Mouse (Mus musculus) regulatory T cell (primary cell): Measurements from ENCODE around the gene Elovl6.

Source experiments
- in situ Hi-C: fragments of 300-600 bp; cut with MboI, MseI; formaldehyde crosslinking; loops from one replicate; pipeline ENCODE4 v1.15.1; 2025; ENCODE audit warnings: high pct_unique_total_duplicates

Gene Elovl6

DNA sequence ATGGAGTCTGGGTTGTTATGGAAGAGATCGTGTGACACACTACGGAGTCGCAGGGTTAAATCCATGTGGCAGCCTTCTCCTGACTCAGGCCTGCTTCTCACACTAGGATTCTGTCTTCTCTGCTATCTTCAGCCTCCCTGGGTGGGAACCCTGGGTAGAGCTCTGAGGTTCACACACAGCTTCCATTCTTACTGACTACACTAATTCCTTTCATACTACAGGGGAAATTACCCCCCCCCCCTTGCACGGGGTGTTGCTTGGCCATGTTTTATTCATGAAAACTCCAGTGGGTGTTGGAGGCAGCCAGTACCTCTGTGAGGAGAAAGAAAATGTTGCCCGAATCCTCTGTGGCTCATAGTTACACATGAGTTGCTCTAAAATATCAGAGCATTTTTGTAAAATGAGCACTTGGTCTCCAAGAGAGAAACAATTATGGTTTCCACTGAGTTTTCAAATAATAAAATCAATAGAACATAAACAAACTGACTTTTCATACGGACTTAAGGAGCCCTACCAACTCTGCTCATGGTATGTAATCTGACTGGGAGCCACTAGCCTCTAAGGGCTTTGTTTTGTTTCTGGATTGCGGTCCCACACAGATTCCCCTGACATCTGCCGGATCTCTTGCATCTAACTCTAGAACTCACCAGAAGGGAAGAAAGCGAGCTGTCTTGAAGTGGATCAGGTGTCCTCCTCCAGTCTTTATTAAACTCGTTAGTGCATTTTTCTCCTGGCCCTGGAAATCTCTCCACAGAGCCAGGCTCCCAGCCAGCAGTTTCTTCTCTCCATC lies 108.3 kb downstream of the Elovl6 start:
- in situ Hi-C loops = no loop called here

DNA sequence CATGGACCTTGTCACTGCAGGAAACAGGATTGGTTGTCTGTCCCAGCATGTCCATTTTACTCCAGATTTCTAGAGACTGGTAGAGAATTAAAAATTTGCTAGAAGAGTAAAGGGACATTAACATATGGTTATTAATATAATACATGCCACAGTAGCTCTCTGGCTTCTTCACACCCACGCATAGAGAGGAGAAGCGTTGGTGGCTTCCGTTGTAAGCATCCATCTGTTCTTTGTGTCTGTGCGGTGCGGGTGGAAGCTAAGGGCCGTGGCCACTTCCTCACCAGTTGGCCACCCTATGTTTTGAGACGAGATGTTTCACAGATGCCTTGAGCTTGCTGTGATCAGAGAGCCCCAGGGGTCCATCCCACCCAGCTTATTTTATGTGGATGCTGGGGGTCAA lies 109.5 kb downstream of the Elovl6 start:
- in situ Hi-C loops = no loop called here

DNA sequence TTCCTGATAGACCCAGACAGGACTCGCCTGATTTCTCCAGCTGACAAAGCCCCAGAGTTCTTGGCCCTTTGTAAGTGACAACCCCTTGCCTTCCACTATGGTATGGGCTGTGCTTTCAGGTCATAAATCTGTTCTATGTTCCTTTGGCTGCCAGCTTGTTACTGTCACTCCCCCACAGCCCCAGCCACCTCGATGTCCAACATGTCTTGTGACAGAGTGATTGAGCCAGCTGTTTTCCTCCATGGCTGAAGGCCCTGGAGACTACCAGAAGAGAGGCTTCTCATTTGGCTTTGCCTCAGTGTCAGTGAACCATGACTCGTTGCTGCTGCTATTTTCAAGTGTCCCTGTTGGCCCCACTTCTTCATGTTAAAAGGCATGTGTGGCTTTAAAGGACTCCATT lies 113.3 kb downstream of the Elovl6 start:
- in situ Hi-C loops = no loop called here

DNA sequence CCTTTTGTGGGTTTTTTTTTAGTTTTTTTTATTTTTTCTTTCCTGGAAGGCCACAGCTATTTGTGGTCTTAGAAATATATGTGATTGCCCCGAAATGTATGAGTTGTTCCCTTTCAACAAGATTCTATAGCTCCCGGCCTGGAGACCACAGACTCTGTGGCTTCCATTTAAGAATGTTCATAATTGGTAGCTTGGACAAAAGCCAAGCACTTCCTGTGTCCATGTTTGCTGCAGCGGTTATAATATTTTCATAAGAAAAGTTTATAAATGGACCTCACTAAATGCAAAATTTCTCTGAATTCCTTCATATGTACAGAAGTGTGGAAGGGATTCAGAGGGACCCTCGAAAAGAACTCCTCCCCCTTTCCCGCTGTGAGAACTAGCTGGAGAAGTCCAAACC lies 114.6 kb downstream of the Elovl6 start:
- in situ Hi-C loops = no loop called here

DNA sequence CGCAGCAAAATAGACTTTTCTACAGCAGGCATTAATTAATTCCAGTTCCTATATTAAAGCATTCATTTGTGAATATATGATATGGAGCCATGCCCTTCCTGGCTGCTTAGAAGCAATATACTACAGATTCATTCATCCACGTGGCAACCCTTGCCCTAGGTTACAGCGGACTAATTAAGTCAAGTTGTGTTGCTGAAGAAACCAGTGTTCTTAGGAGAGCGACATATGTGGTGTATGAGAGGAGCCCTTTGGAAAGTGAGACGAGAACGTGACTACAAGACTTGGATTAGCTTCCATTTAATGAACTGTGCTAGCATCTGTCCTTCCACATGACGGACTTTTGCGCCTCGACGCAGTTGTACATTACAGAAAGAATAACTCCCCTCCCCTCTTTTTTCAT lies 115.2 kb downstream of the Elovl6 start:
- in situ Hi-C loops = no loop called here

DNA sequence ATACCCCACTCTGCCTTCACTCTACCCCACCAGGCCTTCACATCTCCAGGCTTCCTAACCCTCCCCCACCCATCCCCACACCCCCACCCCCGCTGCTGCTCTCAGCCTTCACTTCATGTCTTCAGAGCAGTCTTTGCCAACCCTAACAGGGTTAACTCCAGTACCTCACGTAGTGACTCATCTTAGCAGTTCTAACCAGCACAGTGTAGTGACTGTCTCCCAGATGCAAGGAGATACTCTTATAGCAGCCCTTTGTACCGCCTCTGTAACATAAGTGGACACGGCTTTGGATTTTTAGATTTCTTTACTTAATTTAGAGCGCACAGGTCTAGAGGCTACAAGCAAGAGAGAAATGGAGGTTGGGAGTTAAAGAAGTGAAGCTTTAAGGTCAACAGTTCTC lies 116.4 kb downstream of the Elovl6 start:
- in situ Hi-C loops = no loop called here

DNA sequence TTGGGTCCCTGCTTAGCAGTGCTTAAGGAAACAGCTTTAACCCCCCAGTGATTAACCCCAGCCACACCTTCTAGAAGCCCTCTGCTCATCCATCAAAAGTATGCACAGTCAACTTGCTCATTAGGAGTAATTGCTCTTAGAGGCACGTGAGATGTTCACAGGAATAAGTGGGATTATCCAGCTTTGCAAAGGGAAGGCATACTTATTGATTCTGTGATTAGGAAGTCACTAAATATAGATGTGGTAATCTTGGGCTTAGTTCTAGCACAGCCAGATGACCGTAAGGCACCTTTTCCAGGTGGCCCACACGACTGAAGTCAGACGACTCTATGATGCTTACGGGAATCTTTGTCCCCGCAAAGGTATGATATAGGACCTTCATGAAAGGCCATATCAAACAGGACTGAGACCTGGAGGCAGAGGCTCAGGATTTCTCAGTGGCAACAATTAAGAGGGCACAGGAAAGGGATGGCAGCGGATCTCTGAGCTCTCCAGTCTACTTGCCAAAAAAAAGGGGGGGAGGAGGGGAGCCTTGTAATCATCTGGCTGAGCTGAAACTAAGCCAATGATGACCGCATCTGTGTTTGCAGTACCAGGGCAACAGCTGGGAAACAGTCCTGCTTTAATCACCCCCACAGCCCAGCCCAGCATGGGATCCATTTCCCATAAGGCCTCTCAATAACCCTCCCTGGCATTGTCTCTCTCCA lies 117.6 kb downstream of the Elovl6 start:
- in situ Hi-C loops = no loop called here

DNA sequence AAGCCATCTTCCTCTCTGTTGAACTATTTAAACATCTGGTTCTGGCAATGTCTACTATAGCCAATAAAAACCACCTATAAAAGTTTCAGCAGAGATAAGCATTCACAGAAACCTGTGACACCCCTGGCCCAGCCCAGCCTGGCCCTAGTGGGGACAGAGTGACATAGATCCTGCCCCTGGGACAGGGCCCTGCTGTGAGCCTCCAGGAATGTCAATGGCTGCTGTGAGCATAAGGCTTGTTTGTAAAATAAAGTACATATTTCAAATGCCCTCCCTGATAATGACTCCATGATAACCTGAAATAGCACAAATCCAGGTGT lies 118.1 kb downstream of the Elovl6 start:
- in situ Hi-C loops = no loop called here

DNA sequence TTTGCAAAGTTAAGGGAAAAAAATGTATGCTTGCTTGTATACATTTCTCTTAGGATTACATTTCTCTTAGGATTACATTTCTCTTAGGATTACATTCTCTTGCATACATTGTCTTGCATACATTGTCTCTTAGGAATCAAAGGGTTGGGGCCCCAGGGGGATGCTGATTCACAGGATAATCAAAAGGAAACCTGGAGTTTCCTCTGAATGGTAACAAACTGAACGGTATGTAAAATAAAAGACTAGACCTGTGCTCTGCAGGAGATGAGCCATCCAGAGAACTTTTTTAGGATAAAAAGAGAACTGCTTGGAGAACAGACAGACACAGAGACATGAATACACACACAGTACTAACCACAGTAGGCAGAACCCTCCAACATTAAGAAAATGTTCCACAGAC lies 118.8 kb downstream of the Elovl6 start:
- in situ Hi-C loops = no loop called here

DNA sequence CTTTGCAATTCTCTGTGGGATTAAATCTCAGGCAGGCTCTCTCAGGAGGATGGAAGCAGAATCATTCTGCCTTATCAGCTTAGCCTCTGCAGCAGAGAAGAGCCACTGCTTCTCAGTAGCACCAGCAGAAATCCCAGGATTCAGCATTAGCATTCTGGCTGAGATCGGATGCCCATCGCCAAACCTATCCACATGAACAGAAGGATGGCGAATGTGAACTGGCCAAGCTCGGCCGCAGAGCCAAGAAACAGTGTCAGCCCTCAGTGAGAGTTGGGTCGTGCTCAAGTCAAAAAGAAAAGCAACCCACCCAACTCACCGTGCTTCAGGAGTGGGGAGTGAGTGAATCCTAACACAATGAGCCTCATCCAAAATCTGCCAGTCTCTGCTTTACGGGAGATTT lies 119.6 kb downstream of the Elovl6 start:
- in situ Hi-C loops = no loop called here

DNA sequence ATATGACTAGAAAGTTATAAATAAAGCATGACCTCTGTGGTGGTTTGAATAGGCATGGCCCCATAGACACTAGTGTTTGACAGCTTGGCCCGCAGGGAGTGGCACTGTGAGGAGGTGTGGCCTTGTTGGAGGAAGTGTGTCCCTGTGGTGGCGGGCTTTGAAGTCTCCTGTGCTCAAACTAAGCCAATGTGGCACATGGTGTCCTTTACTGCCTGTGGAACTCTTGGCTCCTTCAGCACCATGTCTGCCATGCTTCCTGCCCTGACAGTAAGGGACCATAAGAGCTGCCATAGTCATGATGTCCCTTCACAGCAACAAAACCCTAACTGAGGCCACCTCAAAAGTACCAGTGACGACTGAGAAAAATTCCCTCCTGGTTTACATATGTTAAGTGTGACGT lies 120.3 kb downstream of the Elovl6 start:
- in situ Hi-C loops = no loop called here

DNA sequence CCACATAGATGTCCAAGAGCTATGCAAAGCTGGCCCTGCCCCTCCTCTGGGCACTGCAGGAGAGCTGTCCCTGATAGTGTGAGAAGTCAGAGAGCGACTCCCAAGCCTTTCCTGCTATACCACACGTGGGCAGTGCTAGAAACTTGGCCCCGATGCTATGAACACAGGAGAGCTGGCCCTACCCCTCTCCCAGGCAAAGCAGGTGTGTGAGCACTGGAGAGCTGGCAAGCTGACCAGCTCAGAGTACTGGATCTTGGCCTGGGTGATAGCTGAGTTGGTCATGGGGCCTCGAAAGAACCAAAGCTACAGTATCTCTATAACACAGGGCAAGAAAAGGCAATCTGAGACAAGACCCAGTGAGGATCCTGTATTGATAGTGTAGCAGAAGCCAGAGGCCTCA lies 124.4 kb downstream of the Elovl6 start:
- in situ Hi-C loops = no loop called here

DNA sequence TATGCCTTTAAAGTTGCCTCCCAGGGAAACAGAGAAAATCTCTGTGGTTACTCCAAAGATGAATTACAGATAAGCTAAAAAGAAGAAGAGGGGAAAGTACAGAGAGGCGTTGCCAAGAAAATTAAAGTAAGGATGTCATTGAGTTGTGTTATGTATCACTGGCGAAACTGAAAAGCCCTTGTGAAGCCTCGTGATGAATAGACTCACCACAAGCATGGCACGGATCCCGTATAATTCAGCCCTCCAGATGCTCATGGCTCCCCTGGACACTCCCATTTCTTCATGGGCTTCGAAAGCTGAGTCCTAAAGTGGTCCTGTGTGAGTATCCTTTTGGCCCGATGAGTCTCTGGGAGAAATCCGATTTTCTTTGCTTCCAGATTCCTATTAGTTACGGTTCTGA lies 125.1 kb downstream of the Elovl6 start:
- in situ Hi-C loops = no loop called here

DNA sequence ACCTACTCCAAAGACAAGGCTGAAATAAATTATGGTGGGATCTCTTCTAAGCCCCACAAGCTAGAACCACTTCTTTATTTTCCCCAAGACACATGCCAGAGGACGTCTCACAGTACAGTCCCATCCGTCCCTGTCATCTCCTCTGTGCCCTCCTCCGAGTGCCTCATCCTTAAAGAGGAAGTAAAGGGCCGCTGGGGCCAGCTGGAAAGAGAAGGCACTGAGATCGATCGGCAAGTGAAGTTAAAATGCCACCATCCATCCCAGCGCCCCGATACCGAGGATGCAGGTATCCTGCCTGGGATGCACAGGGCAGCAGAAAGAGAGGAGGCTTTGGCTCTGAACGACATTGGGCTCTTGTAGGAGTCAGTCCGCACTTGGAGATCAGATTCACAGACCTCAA lies 125.6 kb downstream of the Elovl6 start:
- in situ Hi-C loops = no loop called here

DNA sequence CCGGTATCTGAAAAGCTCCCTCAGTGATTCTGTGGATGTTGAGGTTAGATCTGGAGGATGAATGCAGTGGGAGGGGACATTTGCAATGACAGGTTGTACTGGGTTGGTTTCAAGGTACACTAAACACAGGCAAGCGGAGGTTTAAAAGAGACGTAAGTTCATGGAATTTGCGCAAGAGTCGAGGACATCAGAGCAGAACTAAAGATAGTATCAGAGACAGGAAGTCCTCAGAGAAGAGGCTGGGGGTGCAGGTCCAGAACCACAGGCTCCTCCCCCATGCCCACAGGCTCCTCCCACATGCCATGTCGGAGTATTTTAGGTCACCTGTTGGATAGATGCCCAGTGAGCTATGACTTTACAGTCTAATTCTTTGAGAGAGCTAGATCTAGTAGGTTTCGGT lies 126.6 kb downstream of the Elovl6 start:
- in situ Hi-C loops = no loop called here

DNA sequence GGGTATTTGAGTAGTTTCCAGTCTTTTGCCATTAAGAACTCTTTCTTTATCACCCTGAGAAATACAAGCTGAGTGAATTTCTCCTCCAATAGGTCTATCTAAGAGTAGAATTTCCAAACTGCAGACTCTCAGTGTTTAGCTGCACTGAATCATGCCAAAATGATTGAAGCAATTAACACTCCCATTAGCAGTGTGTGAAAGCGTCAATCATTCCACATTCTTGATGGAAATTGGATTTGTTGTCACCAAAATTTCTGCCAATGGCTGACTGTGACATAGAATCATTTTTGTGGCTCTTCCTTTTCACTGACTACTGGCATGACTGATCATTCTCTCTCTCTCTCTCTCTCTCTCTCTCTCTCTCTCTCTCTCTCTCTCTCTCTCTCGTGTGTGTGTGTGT lies 131.8 kb downstream of the Elovl6 start:
- in situ Hi-C loops = no loop called here

DNA sequence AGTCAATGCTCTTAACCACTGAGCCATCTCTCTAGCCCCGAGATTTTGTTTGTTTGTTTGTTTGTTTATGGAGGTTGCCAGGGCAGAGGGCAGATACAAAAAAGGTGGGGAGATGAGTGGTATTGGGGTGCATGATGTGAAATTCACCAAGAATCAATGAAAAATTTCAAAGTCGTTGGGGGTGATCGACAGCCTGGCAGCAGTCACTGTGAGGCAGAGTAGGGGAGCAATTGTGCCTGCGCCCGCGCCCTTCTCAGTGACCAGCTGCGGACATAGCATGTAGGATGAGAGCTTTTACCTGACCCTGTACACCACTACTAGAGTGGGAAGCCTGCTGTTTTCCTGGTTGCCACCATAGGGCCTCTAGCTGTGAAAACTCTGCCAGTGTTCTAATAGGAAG lies 143.8 kb downstream of the Elovl6 start:
- in situ Hi-C loops = no loop called here

DNA sequence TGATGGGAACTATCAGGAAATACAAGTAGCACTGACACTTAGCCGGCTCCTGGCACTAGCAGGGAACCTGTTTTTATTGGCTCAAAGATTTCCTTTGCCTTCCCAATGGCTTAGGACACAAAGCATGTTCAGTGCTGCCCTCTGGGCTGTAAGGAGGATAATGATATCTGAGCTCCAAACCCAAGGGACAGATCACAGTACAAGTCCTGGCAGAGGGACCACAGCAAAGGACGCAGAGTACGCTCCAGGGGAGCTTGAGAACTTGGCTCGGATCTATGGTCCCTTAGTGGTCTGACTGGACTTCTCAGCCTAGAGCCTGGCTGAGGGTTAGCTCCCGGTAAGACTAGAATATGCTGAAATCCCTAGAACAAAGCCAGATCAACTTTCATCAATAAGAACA lies 148.1 kb downstream of the Elovl6 start:
- in situ Hi-C loops = loop anchor here (5.0 kb wide), 2 partner anchors 258 to 378 kb away; no protein-coding TSS in a partner anchor

DNA sequence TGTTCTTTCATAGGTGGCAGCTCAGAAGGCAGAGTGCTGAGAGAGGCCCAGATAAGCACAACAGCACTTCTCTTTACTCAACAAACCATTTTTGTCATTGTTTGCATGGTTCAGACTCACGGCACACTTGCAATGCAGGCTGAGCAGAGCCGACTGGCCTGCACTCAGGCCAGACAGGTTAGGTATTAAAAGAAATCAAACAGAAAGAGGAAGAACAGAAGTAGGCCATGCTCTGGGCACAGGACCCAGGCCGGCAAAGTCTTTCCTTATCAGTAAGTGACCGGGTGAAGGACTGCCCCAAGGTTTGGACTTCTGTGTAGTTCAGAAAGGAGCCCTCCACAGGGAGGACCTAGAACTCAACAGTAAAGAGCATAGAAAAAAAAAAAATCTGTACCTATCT lies 149.7 kb downstream of the Elovl6 start:
- in situ Hi-C loops = loop anchor here (5.0 kb wide), 2 partner anchors 260 to 380 kb away; no protein-coding TSS in a partner anchor

DNA sequence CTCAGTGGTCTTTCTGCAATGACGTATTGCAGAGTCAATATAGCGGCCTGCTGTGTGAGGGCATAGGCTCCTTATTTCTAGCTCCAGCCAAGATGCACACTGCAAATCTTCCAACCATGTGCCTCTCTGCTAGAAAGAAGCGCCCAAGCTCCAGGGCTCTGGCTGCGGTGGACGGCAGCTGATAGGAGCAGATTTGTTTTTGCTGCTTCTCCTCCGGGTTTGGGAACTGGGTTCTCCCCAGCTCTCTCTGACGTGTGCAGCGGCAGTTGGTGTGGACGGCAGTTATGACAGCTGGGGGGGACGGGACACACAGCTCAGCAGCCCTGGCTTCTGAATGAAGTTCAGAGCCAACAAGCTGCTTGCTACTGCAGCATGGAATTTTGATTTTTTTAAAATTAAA lies 150.2 kb downstream of the Elovl6 start:
- in situ Hi-C loops = loop anchor here (5.0 kb wide), 2 partner anchors 260 to 380 kb away; no protein-coding TSS in a partner anchor

DNA sequence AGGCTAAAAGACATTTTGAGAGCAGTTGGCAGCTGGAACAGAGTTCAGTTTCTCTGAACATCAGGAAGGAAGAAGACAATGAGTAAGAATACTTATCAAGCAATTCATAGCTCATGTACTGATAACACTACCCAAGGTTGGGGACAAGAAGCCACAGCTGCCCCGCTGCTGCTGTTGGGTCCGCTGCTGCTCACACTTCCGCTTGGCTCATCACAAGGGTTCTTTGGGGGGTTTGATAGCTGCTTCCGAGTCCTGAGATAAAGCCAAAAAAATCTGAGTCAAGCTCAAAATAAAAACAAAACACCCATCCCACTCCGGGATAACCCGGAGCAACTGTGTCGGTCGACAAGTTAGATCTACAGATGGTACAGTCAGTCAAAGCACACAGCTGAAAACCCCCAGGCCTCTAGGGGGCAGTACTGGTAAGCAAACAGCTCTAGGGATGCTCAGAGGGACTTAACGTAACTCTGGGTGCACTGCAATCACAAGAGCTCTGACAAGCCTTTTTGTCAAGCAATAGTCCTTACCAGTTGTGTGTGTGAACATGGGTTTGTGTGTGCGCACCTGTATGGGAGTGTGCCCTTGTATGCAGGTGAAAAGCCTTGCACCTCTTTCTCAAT lies 151.0 kb downstream of the Elovl6 start:
- in situ Hi-C loops = loop anchor here (5.0 kb wide), 2 partner anchors 261 to 381 kb away; no protein-coding TSS in a partner anchor

DNA sequence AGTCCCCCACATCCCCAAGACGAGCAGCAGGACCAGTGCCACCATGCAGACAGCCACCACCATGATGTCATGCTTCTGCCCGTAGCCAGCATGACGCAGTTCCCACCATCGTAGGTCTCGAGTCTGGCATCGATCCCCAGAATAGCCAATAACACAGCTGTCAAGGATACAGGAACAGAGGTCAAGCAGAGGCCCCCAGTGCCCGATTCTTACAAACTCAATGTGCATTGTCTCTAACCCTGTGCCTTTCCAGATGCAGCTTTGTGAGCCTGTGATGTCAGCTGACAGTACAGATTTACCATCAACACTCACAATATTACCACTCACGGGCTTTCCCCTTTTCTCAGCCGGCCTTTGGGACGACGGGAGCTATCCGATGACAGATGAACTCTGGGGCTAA lies 154.0 kb downstream of the Elovl6 start:
- in situ Hi-C loops = loop anchor here (5.0 kb wide), 1 partner anchor 169 kb away; no protein-coding TSS in a partner anchor
